Mouse (Mus musculus) megakaryocyte, embryonic 14.5 days (primary cell): Measurements from ENCODE around the gene Kcnk2.

Source experiments
- FLI1 ChIP-seq: IDR thresholded peaks from 2 replicates; pipeline ENCODE4 v1.6.1; 2012; ENCODE audit warnings: low read length, inconsistent platforms, mixed read lengths
- GATA1 ChIP-seq: IDR thresholded peaks from 3 replicates; pipeline ENCODE4 v1.6.1; 2012; ENCODE audit warnings: mixed read lengths, low read length, inconsistent platforms, borderline replicate concordance

DNA sequence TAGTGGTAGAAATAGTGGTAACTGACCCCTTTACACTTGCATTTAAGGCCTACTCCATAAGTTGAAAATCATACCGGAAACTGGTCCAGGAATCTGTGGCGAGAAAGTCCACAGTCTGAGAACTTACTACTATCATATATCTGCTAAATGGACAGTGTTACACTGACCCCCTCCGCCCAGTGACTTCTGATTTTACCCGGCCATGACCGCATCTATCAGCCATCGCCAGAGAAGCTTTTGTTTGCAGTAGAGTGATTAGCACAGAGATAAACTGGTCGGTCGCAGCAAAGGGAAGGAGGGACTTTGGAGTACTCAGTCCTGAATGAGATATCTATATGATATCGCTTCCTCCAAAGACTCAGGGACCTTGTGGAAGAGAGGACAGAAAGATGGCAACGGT is 15.2 kb downstream of the Kcnk2 start:
- TF ChIP-seq GATA1 (no peak), FLI1 (no peak)
